Mouse (Mus musculus) spleen, adult 18-20 months (tissue): ENCODE data around the gene P2rx7.

Source experiments
- DNase-seq, 2 experiments: peaks; one replicate each; pipeline ENCODE4 v3.0.0; 2022; ENCODE audit warnings: mixed read lengths in 2 of 2

Gene P2rx7

DNA sequence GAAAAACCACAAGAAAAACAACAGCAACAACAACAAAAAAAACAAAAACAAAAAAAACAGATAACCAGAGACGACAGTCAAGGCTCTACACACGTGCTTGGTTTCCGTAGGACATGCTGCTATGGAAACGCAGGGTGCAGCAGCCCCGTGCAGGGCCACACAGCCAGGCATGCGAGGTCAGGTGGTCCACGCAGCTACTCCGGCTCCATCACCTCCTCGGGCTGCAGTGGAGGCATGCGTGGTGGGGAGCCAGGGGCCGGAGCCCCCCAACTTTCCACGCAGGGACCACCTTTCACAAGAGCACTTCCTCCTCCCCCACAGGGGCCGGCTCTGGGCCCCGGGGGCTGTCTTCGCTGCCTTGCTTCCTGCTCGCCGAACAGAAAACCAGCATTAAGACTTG, 90.2 kb downstream of the P2rx7 start:
- DNase-seq, result no peak

DNA sequence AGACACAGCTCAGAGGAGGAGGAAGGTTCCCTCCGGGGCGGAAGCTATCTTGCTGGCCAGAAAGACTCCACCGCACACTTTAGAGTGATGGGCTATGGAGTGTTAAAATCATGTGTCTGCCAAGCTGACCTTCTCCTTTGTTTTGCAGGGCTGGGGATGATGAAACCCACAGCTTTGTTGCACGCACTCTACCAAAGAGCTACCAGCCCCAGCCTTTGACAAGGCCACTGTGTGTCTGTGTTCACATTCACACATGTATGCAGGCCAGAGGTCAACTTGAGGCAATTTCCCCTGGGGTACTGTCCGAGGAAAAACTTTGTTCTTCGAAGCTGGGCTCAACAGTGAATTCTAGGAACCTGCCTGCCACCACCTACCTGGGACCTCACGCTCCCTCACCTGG, 92.1 kb downstream of the P2rx7 start:
- DNase-seq, result no peak

DNA sequence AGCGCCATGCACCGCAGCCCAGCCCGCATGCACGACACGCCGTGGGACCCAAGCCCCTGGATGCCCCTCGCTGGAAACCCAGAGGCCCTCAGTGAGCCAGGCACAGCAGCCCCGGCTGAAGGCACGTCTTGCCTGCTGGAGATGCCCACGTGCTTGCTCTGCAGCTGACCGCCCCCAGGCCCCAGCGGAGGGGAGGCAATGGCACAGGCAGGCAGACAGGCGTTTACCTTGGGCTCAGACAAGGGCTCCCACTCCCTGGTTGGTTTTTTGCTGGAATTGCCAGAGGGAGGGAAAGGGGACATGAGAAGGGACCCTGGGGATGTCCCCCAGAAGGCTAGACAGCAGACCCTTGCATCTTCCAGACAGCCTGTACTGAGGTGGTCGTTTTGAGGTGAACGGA, 93.0 kb downstream of the P2rx7 start:
- no peak for DNase-seq
